Mouse (Mus musculus): ENCODE measurements around the gene Gm49601.

Gm49601 gene

DNA sequence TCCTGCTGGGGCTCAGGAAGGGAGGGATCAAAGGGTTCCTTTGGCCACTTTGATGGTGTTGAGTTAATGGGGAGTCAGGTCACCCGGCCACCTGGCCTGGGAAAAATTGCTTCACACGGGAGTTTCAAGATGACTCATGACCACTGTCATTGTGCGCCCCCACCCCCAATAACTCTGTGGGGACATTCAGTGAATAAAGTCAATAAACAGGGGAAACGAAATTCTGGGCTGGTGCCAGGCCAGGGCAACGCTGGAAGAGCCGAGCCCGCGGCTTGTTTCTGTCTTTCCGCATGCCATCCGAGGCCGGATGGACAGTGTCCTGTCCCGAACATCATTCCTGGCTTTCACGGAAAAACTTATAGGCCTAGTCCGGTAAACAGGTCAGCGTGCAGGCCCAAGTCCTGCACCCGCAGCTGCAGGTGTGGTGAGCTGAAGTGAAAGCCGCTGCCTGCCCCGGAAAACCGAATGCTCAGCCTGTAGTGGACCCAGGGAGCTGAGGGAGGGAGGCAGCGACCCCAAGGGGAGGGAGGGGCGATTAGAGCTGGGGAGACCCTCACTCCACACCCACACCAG, 45.1 kb downstream of the Gm49601 start:
- DNase-seq, result no peak

DNA sequence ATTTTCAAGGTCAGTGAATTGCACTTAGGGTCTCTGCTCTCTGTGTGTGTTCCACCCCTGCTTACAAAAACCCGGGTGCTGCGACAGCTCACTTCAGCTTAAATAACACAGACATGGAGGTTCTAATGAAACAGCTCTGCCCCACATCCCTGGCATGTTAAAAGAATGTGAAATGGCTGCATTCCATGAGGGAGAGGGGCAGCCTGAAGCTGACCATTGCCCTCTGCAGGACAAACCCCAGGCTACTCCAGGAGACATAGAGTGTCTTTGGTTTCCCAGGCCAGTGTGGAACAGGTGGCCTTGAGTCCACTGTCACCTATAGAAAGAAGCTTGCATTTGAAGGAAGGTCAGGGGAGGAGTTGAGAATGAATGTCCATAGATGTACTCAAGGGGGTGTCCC, 45.8 kb downstream of the Gm49601 start:
- DNase-seq, result no peak

- DNase-seq, result no peak
Observed at GRCm38 (mm10) chr16:18577599-18578160, 48.5 kb downstream of the Gm49601 start.

GRCm38 (mm10) chr16:18577071-18577470, 49.2 kb downstream of the Gm49601 start:
- no peak for DNase-seq

GRCm38 (mm10) chr16:18574196-18574595, 52.0 kb downstream of the Gm49601 start:
- peak in 1 of 2 experiments; percentile 5 for DNase-seq
